Mouse (Mus musculus) urinary bladder, postnatal 4 days (tissue): ENCODE measurements around the gene Zfp579.
"Not testable (repeated sequence)": the region's sequence is repeated elsewhere in the genome, so short reads cannot be mapped to it uniquely, and the experiment has no call there.

Source experiments
- DNase-seq, 2 experiments: peaks; one replicate each; pipeline ENCODE4 v3.0.0; 2021 to 2022; ENCODE audit warnings: low spot score in 2 of 2

Zfp579 gene

DNA sequence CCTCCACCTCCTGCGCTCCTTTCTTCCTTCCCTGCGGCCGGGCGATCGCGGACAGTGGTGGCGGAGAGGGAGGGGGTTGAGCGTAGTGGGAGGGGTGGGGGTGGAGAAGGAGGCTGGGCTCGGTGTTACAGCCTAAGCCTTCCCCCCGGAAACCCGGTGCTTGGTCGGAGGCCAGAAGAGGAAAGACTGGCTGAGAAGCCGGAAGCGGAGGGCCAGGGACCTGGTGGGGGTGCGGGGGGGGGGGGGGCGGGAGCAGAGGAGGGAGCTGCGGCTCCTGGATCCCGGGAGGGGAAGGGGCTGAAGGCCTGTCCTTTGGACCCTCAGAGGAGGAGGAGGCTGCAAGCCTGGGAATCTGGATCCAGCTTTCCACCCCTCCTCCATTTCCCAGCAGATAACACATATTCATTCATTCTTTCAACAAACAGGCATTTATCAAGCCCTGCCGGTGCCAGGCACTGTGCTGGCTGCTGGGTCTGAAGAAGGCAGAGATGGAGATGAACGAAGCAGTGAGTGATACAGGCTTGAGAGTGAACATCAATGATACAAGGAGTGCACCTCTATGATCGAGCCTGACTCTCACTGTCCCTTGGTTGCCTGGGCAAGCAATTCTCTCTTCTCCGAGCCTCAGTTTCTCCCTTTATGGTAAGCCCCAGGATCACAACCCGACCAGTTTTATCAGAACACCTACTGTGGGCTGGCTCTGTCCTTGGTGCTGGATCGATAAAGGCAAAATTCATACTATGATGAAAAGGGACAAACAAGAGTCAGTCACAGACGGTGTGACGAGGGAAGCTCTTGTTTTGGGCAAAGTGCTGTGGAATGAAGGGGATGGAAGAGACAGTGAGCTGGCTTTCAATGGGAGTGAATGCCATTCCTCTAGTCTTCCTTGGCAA, at the start of gene Zfp579:
Gene Zfp579 (minus strand): TSS at position 156 of the 893 bp plus-strand sequence.
- peak; percentile 92 to 97 for DNase-seq

DNA sequence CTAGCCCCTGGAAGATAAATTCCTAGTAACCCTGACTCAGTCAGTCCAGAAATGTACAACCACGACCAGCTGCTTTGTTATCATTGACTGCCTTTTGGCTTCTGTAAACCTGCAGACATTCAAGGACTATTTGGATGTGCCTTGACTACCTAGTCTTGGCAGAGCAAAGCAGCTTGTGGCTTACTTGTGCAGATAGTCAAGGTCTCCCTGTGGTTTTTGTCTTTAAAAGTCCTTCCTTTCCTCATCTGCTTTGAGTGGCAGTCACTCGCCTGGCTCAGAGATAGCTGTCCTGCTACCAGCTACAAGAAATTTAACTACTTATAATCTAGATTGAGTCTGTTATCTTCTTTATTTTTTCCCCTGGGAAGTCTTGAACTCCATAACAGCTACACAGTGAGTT, 49.0 kb upstream of the Zfp579 start:
- no peak for DNase-seq

DNA sequence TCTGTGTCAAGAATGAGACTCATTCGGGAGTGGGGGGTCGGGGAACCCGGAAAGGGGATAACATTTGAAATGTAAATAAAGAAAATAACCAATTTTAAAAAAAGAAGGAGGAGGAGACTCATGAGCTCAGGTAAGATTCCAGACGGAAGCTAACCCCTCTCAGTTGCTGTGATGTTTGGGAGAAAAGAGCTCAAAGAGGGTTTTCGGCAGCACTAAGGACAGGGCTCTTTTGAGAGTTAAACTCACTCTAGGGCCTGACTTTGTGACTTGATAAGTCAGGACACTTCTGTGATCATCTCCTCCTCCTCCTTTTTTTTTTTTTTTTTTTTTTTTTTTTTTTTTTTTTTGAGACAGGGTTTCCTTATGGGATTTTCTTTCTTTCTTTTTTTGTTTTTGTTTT, 43.0 kb upstream of the Zfp579 start:
- no peak for DNase-seq

DNA sequence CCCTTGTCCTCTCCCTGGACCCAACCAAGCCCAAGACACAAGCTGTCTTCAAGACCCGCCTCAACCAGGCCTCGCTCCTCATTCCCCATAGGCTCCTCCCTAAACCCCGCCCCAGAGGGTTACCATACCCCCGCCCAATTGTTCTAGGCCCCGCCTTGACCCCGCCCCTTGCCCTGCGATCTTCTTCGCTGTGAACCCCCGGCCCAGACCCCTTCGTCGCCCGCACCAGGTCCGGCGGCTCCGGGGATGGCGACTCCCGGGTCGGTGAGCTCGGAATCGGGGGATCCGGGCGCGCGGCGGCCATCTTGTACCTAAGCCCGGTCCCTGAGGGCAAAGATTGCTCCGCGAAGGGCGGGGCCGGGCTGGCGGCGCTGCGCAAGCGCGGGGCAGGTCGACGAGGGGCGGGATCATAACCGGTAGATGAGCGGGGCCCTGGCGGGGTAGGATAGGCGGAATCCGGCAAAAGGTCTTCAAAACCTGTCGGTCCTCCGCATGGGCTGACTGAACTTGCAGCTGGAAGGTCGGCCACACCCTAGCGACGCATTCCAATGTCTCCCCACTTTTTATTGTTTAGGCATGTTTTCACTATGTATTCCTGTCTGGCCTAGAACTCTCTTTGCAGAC, 42.3 kb upstream of the Zfp579 start, which contains the start of gene Zfp784:
Gene Zfp784 (minus strand): TSS at position 338 of the 624 bp plus-strand sequence.
- DNase-seq, result peak; percentile 93 to 94

DNA sequence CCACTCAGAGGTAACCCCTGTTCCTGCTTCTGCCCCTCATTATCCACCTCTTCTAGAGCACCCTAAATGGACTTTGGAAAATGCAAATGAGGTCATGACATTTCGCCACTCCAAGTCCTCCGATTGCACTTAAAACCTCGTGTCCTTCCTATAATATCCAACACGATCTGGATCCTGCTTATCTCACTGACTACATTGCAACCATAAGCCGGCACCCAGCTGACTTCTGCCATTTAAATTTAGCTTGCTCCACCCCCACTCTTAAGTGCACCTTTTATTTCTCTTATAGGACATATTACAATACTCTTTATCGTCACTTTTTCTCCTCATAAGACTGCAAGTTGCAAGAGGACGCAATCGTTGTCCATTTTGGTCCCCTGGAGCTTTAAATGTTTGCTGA, 41.5 kb upstream of the Zfp579 start:
- no peak for DNase-seq

DNA sequence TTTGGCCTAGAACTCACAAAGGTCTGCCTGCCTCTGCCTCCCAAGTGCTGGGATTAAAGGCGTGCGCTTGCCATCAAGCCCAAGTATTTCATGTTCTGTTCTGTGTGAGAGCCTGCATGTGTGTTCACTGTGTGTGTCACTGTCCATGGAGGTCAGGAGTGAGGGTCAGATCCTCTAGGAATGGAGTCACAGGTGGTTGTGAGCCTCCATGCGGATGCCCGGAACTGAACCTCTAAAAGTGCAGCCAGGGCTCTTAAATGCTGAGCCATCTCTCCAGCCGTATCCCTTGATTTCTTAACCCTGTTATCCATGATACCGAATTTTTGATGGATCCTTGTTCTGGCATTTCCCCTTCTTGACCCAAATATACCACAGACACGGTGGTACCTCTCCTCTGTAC, 41.1 kb upstream of the Zfp579 start:
- no peak for DNase-seq

DNA sequence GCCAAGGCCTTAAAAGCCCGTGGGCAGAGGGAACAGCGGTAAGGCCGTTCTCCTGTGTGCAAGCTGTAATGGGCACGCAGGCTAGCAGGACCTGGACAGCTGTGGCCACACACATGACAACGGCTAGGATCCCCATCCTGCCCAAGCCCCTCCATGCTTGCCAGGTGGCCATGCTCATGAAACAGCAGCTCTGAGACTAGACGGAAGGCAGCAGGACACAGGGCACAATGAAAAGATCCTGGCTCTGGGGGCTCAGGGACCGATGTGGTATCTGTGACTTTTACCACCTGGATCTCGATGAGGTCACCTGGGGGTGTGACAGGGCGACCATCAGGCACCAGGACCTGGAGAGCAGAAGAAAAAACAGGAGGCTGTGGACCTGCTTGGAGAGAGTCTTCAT, 40.2 kb upstream of the Zfp579 start:
- DNase-seq, result no peak

DNA sequence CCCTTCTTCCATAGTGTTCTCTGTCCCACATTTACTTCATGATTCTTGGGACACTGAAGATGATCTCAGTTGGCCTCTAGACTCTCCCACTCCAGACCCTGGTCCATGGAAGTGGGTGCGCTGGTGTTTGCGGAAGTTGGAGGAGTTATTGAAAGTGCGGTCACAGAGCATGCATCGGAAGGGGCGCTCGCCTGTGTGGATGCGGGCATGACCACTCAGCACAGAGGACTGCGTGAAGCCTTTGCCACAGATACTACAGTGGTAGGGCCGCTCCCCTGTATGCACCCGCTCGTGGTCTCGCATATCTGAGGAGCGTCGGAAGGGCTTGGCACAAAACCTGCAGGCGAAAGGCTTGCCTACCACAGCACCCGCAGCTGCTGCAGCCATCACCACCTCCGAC, 39.7 kb upstream of the Zfp579 start:
- DNase-seq, result no peak

DNA sequence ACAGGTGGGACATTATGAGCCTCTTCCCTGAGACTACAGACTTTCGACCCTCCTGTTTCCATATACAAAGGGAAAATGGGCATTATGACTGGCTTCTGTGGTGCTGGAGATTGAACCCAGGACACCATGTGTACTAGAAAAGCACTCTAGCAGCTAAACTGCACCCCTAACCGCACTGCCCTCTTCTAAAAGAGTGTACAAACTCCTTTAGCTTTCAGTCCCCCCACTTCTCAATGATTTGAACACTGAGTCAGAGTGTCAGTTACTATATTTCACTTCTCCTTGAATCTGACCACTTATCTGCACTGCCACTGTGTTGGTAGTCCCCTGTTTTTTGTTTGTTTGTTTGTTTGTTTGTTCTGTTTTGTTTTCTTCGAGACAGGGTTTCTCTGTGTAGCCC, 37.9 kb upstream of the Zfp579 start, which contains the start of gene 4632433K11Rik:
Gene 4632433K11Rik (plus strand): TSS at position 301 of the 400 bp plus-strand sequence.
- DNase-seq, result no peak

DNA sequence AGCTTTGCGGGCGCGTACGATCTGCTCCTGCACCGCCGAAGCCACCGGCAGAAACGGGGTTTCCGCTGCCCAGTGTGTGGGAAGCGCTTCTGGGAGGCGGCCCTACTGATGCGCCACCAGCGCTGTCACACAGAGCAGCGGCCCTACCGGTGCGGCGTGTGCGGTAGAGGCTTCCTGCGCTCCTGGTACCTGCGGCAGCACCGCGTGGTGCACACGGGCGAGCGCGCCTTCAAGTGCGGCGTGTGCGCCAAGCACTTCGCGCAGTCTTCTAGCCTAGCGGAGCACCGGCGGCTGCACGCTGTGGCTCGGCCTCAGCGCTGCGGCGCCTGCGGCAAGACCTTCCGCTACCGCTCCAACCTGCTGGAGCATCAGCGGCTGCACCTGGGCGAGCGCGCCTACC, 35.5 kb upstream of the Zfp579 start:
- DNase-seq, result no peak

DNA sequence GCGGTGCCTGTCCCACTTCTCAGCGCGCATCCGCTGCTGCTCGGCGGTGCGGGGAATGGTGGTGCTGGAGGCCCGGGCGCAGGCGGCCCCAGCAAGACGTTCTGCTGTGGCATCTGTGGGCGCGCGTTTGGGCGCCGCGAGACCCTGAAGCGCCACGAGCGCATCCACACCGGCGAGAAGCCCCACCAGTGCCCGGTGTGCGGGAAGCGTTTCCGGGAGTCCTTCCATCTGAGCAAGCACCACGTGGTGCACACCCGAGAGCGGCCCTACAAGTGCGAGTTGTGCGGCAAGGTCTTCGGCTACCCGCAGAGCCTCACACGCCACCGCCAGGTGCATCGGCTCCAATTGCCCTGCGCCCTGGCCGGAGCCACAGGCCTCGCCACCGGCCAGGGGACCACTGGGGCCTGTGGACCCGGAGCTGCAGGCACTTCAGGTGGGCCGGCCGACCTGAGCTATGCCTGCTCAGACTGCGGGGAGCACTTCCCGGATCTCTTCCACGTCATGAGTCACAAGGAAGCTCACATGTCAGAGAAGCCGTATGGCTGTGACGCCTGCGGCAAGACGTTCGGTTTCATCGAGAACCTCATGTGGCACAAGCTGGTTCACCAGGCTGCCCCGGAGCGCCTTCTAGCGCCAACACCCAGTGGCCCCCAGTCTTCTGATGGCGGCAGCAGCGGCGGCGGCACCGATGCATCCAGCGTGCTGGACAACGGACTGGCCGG, 34.8 kb upstream of the Zfp579 start:
- no peak for DNase-seq

DNA sequence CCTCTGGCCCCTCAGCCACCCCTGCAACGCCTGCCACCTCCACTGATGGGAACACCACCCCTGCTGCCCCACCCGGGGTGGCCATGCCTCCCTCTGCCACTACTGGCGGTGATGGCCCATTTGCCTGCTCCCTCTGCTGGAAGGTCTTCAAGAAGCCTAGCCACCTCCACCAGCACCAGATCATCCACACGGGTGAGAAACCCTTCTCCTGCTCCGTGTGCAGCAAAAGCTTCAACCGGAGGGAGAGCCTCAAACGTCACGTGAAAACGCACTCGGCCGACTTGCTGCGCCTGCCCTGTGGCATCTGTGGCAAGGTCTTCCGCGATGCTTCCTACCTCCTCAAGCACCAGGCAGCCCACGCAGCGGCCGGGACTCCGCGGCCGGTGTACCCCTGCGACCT, 34.0 kb upstream of the Zfp579 start:
- no peak for DNase-seq

DNA sequence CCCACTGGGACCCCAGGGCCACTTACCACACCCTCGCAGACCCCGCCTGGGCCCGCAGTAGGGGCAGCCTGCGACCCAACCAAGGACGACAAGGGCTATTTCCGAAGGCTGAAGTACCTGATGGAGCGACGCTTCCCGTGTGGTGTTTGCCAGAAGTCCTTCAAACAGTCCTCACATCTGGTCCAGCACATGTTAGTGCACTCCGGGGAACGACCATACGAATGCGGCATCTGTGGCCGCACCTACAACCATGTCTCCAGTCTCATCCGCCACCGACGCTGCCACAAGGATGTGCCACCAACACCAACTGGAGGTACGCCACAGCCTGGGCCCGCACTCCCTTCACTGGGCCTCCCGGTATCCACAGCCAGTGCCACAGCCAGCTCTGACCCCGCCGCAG, 33.6 kb upstream of the Zfp579 start:
- no peak for DNase-seq

DNA sequence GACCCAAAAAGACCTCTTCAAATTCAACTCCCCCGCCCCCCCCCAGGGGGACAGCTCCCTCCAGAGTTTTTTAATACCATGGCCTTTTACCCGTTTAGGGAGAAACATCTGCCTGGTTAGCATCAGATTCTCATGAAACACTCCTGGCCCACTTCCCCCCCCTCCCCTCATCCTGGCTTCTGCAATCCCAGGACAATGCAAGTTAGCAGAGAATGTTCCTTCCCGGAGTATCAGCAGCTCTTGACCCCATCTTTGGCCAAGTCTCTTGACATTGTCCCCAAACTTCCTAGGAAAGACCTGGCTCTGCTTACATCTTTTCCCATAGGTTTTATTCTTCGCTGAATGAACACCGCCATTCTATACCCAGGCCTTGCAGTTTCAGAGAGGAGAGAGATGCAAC, 25.2 kb upstream of the Zfp579 start:
- no peak for DNase-seq

DNA sequence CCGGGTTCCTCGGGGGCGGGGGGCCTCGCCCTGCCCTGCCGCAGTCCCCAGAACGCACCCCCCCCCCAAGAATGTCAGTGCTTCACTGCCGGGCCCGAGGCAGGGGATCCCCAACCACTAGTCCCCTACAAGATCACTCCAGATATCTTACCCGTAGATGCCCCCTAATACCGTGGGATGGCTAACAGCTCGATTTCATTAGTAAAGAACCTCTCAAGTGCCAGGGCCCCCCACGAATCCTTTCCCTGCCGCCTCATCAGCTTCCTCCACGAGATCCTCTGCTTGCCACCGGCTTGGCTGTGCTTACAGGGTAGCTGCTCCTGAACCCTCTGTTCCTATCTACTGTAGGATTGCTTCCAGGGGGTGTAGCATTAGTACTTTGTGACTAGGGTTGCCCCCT, 24.7 kb upstream of the Zfp579 start:
- DNase-seq, result no peak

DNA sequence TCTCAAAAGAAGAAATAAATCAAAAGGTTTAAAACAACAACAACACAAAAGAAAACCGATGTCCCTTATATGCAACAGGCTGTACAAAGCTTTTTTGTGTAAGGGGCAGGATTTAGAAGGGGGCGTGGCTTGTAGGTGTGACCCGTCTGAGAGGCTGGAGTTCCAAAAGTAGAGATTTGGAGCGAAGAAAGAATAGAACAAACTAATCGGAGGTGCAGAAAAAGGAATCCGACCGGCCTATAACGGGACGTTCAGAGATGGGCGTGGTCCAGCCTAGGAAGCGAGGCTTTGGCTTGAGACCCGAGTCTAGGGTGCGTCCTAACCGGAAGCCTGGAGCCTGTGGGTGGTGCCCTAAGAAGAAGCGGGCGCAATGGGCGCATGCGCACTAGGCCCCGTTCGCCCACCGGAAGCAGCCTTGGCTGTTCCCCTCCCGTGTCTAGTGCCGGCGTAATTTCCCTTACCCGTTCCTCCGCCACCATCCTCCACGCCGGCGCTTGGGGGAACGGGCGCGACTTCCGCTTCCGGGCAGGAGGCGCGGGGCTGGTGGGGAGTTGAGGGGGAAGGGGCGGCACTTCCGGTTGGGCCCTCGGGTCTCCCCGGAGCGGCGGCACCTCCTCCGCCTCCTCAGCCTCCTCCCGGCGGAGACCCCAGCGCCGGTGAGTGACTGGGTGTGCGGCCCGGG, 24.2 kb upstream of the Zfp579 start, which contains the start of the genes Zfp865 and Ccdc106:
Gene Zfp865 (plus strand): TSS at position 377 of the 682 bp plus-strand sequence.
Gene Ccdc106 (plus strand): TSS at position 554 of the 682 bp plus-strand sequence.
- DNase-seq, result peak; percentile 98 to 99

DNA sequence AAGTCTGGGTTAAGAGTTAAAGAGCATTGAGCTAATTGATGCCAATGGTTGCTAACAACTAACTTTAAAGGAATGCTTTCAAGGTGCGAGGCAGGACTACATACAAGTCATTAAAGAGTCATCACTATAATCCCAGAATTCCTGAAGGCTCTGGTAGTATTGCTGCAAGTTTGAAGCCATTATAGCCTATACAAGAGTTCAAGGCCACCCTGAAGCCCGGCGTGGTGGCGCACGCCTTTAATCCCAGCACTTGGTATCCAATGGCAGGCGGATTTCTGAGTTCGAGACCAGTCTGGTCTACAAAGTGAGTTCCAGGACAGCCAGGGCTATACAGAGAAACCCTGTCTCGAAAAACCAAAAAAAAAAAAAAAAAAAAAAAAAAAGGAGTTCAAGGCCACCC, 23.6 kb upstream of the Zfp579 start:
- not testable (repeated sequence) for DNase-seq

DNA sequence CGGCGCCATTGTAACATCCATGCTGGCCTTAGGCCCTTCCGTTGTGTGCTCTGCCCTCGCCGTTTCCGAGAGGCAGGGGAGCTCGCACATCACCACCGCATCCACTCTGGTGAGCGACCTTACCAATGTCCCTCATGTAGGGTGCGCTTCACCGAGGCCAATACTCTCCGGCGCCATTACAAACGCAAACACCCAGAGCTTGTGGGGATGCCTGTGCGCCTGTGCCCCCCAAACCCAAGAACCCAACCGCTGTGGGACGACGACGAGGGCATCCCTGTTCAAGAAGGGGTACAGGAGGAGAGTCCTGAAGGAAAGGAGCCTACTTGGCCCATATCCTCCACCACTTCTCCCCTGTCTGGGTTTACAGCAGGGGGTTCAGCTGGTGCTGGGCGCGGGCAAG, 22.0 kb upstream of the Zfp579 start:
- no peak for DNase-seq

DNA sequence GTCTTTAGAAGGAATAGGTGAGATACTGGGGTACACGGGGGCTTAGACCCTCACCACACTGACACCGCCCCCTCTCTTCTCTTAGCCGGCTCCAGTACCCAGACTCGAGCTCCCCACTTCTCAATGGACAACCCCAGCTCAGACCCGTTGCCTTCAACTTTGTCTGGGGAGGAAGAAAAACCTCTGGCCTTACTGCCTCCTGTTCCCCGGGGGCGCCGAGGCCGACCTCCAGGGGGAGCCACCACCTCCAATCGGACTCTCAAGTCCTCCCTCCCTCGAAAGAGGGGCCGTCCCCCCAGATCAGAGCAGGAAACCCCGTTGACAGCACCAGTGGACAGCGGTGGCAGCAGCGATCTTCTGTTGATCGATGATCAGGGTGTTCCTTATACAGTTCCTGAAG, 21.4 kb upstream of the Zfp579 start:
- no peak for DNase-seq

DNA sequence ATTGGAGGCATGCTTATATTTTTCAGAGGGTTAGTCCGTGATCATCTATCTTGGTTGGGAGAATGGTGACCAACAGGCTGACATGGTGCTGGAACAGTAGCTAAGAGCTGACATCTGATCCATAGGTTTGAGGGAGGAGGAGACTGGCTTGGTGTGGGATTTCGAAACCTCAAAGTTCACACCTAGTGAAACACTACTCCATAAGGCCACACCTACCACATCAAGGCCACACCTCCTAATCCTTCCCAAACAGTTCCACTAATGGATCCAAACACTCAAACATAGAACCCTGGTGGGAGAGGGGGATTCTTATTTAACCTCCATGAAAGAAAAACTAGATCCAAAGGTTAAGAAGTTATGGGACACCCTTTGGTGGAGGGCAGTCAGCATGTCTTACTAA, 21.0 kb upstream of the Zfp579 start:
- no peak for DNase-seq

DNA sequence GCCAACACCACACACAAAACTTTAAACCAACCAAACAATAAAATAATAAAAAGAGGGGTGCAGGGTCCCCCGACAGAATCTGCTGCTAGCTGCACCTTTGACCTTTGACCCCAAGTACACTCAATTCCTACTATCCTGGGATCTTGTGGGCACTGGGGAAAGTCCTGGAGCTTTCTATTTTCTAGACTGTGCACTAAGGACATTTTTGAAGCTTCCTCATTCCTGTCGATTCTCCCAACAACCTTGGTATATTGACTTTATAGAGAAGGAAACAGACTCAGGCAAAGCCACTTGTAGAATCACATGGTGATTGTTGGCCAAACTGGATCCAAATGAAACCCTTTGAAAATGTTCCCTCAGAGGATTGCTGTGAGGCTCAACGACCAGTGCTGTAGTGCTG, 20.1 kb upstream of the Zfp579 start:
- DNase-seq, result no peak
